Mouse (Mus musculus): Measurements from ENCODE around the gene Glra1. TPM values are rescaled to one million over a fixed set of nuclear protein-coding genes. Genes with fewer than 3 reads are reported as not detected.

The Glra1 gene
- polyA plus RNA-seq, 1 experiment from 2014 or later: not detected

GRCm38 (mm10) chr11:55530741-55531140, 77.3 kb downstream of the Glra1 start:
- TF ChIP-seq CTCF (IDR thresholded peaks at IDR 0.05; ENCODE audit: low read depth): no peak
- H3K27ac ChIP-seq: no peak overlapping the region
- no peak for ATAC-seq (replicated peaks; ENCODE audit: low FRiP score, low read depth)

GRCm38 (mm10) chr11:55518806-55519674, 89.0 kb downstream of the Glra1 start:
- 6% methylated on average over 9 of the region's 9 CpGs for WGBS
- H3K27ac ChIP-seq: no peak overlapping the region
- H3K4me2 ChIP-seq (ENCODE audit: low read length): no peak overlapping the region
- DNase-seq (ENCODE audit: low spot score) (peak; percentile 84), ATAC-seq (replicated peaks; ENCODE audit: low FRiP score, low read depth) (no peak; the same call in 1 of the 2 replicates)
- TF ChIP-seq CTCF (IDR thresholded peaks at IDR 0.05; ENCODE audit: low read depth): peak; percentile 98
- no peaks in the 10 kb centered on the region for H3K36me3 ChIP-seq (ENCODE audit: insufficient read depth, low read length)
- no peaks in the 10 kb centered on the region for H3K4me1 ChIP-seq (replicated peaks; ENCODE audit: insufficient read depth, low read length)
- H3K27me3 ChIP-seq (ENCODE audit: insufficient read depth, low read length): no peaks in the 10 kb centered on the region
- no peaks in the 10 kb centered on the region for H3K9me3 ChIP-seq (replicated peaks; ENCODE audit: low read length)
- no peak overlapping the region for H3K4me3 ChIP-seq (replicated peaks; ENCODE audit: low read depth, low read length)
- no peak overlapping the region for H3K9ac ChIP-seq (ENCODE audit: low read depth, low read length)

More at GRCm38 (mm10) chr11:55530741-55531140, 77.3 kb downstream of the Glra1 start:
- Histone ChIP-seq H3K4me1 (replicated peaks; ENCODE audit: insufficient read depth, low read length) (no peaks in the 10 kb centered on the region), H3K36me3 (ENCODE audit: insufficient read depth, low read length) (no peaks in the 10 kb centered on the region), H3K9me3 (replicated peaks; ENCODE audit: low read length) (no peaks in the 10 kb centered on the region), H3K9ac (ENCODE audit: low read depth, low read length) (no peak overlapping the region), H3K27me3 (ENCODE audit: insufficient read depth, low read length) (no peaks in the 10 kb centered on the region), H3K4me3 (replicated peaks; ENCODE audit: low read depth, low read length) (no peak overlapping the region), H3K4me2 (ENCODE audit: low read length) (no peak overlapping the region)
- 72% methylated on average over 7 of the region's 7 CpGs for WGBS
- DNase-seq (ENCODE audit: low spot score): no peak

GRCm38 (mm10) chr11:55517666-55518065, 90.3 kb downstream of the Glra1 start:
- no peak for TF ChIP-seq CTCF (IDR thresholded peaks at IDR 0.05; ENCODE audit: low read depth)
- no peak for ATAC-seq (replicated peaks; ENCODE audit: low FRiP score, low read depth)
- WGBS: 74% methylated on average over 5 of the region's 5 CpGs

GRCm38 (mm10) chr11:55511374-55511773, 96.6 kb downstream of the Glra1 start:
- WGBS: 57% methylated on average over 5 of the region's 5 CpGs
- H3K4me2 ChIP-seq (ENCODE audit: low read length): no peak overlapping the region
- no peaks in the 10 kb centered on the region for H3K4me1 ChIP-seq (replicated peaks; ENCODE audit: insufficient read depth, low read length)
- H3K9me3 ChIP-seq (replicated peaks; ENCODE audit: low read length): no peaks in the 10 kb centered on the region
- no peaks in the 10 kb centered on the region for H3K36me3 ChIP-seq (ENCODE audit: insufficient read depth, low read length)
- no peak overlapping the region for H3K4me3 ChIP-seq (replicated peaks; ENCODE audit: low read depth, low read length)
- ATAC-seq (replicated peaks; ENCODE audit: low FRiP score, low read depth) (no peak), DNase-seq (ENCODE audit: low spot score) (no peak)
- no peak overlapping the region for H3K9ac ChIP-seq (ENCODE audit: low read depth, low read length)
- no peak overlapping the region for H3K27ac ChIP-seq
- H3K27me3 ChIP-seq (ENCODE audit: insufficient read depth, low read length): no peaks in the 10 kb centered on the region
- TF ChIP-seq CTCF (IDR thresholded peaks at IDR 0.05; ENCODE audit: low read depth): peak; percentile 61; the same call in 1 of the 2 replicates

More at GRCm38 (mm10) chr11:55517666-55518065, 90.3 kb downstream of the Glra1 start:
- H3K4me1 ChIP-seq (replicated peaks; ENCODE audit: insufficient read depth, low read length): no peaks in the 10 kb centered on the region
- H3K36me3 ChIP-seq (ENCODE audit: insufficient read depth, low read length): no peaks in the 10 kb centered on the region
- no peak overlapping the region for H3K9ac ChIP-seq (ENCODE audit: low read depth, low read length)
- no peak overlapping the region for H3K27ac ChIP-seq
- H3K4me2 ChIP-seq (ENCODE audit: low read length): no peak overlapping the region
- H3K4me3 ChIP-seq (replicated peaks; ENCODE audit: low read depth, low read length): no peak overlapping the region
- DNase-seq (ENCODE audit: low spot score): no peak
- H3K27me3 ChIP-seq (ENCODE audit: insufficient read depth, low read length): no peaks in the 10 kb centered on the region
- H3K9me3 ChIP-seq (replicated peaks; ENCODE audit: low read length): no peaks in the 10 kb centered on the region

- H3K9ac ChIP-seq (ENCODE audit: low read depth, low read length): no peak overlapping the region
- ATAC-seq (replicated peaks; ENCODE audit: low FRiP score, low read depth) (no peak), DNase-seq (ENCODE audit: low spot score) (no peak)
- no peak for TF ChIP-seq CTCF (IDR thresholded peaks at IDR 0.05; ENCODE audit: low read depth)
- no peak overlapping the region for H3K4me3 ChIP-seq (replicated peaks; ENCODE audit: low read depth, low read length)
- H3K4me1 ChIP-seq (replicated peaks; ENCODE audit: insufficient read depth, low read length): no peaks in the 10 kb centered on the region
- H3K4me2 ChIP-seq (ENCODE audit: low read length): no peak overlapping the region
- H3K9me3 ChIP-seq (replicated peaks; ENCODE audit: low read length): no peaks in the 10 kb centered on the region
- H3K27me3 ChIP-seq (ENCODE audit: insufficient read depth, low read length): no peaks in the 10 kb centered on the region
- peaks cover 8% of the 10 kb centered on the region; the same call in 1 of the 2 replicates for H3K36me3 ChIP-seq (ENCODE audit: insufficient read depth, low read length)
- no peak overlapping the region for H3K27ac ChIP-seq
- WGBS: 80% methylated on average over 3 of the region's 3 CpGs
Measured at GRCm38 (mm10) chr11:55505485-55505884, 102.5 kb downstream of the Glra1 start.

GRCm38 (mm10) chr11:55502886-55503285, 105.1 kb downstream of the Glra1 start:
- Histone ChIP-seq H3K4me2 (ENCODE audit: low read length) (no peak overlapping the region), H3K36me3 (ENCODE audit: insufficient read depth, low read length) (peaks cover 18% of the 10 kb centered on the region), H3K9me3 (replicated peaks; ENCODE audit: low read length) (no peaks in the 10 kb centered on the region), H3K4me3 (replicated peaks; ENCODE audit: low read depth, low read length) (no peak overlapping the region), H3K27me3 (ENCODE audit: insufficient read depth, low read length) (no peaks in the 10 kb centered on the region), H3K9ac (ENCODE audit: low read depth, low read length) (no peak overlapping the region), H3K4me1 (replicated peaks; ENCODE audit: insufficient read depth, low read length) (no peaks in the 10 kb centered on the region), H3K27ac (no peak overlapping the region)
- 68% methylated on average over 5 of the region's 5 CpGs for WGBS
- TF ChIP-seq CTCF (IDR thresholded peaks at IDR 0.05; ENCODE audit: low read depth): no peak
- ATAC-seq (replicated peaks; ENCODE audit: low FRiP score, low read depth) (0 out of 2 replicates have a peak, but pooled peaks have one; percentile 33), DNase-seq (ENCODE audit: low spot score) (no peak)

All from kidney, postnatal 0 days (tissue).